Mouse (Mus musculus) intestine, embryonic 15.5 days (tissue): ENCODE data around the gene Cdc73. TPM values are rescaled to one million over a fixed set of nuclear protein-coding genes. Genes with fewer than 3 reads are reported as not detected.

Experiments used
- ATAC-seq: fragments of 200-750 bp; cut with Nextera tagmentation; 2 replicates; pipeline ENCODE4 v1.8.0; 2017; ENCODE audit warnings: moderate TSS enrichment, moderate library complexity
- H3K27ac ChIP-seq: fragments of 300-500 bp; sonication (generic); 2 replicates; pipeline ENCODE4 v1.5.1; 2015; ENCODE audit warnings: mild to moderate bottlenecking, inconsistent platforms
- H3K27me3 ChIP-seq: fragments of 300-500 bp; sonication (generic); replicated peaks from 2 replicates; pipeline ENCODE4 v1.6.1; 2015; ENCODE audit warnings: inconsistent platforms
- H3K36me3 ChIP-seq: fragments of 300-500 bp; sonication (generic); 2 replicates; pipeline ENCODE4 v1.6.1; 2015; ENCODE audit warnings: inconsistent platforms
- H3K4me1 ChIP-seq: fragments of 300-500 bp; sonication (generic); replicated peaks from 2 replicates; pipeline ENCODE4 v1.6.1; 2015; ENCODE audit warnings: inconsistent platforms
- H3K4me2 ChIP-seq: fragments of 300-500 bp; sonication (generic); replicated peaks from 2 replicates; pipeline ENCODE4 v1.6.1; 2015; ENCODE audit warnings: mild to moderate bottlenecking, inconsistent platforms
- H3K4me3 ChIP-seq: fragments of 300-500 bp; sonication (generic); replicated peaks from 2 replicates; pipeline ENCODE4 v1.5.1; 2015; ENCODE audit warnings: inconsistent platforms
- H3K9ac ChIP-seq: fragments of 300-500 bp; sonication (generic); 2 replicates; pipeline ENCODE4 v1.6.1; 2015; ENCODE audit warnings: inconsistent platforms
- H3K9me3 ChIP-seq: fragments of 300-500 bp; sonication (generic); 2 replicates; pipeline ENCODE4 v1.6.1; 2016; ENCODE audit warnings: inconsistent platforms
- WGBS: fragments of 180-500 bp; shearing (Covaris S2); methylation state at CpG from one replicate; pipeline ENCODE4 v1.1.7; 2015; 5-methylcytosine and 5-hydroxymethylcytosine counted together
- polyA plus RNA-seq: library from polyadenylated mRNA; unstranded; fragments of >200 nt; fragmentation: Nextera tagmentation; extraction: Ambion mirVana; gene quantifications from 2 replicates; pipeline ENCODE4 v1.2.1, GENCODE M21; 2015

Cdc73 gene
- polyA plus RNA-seq = 26.7 and 28.0 TPM in 2 replicates

DNA sequence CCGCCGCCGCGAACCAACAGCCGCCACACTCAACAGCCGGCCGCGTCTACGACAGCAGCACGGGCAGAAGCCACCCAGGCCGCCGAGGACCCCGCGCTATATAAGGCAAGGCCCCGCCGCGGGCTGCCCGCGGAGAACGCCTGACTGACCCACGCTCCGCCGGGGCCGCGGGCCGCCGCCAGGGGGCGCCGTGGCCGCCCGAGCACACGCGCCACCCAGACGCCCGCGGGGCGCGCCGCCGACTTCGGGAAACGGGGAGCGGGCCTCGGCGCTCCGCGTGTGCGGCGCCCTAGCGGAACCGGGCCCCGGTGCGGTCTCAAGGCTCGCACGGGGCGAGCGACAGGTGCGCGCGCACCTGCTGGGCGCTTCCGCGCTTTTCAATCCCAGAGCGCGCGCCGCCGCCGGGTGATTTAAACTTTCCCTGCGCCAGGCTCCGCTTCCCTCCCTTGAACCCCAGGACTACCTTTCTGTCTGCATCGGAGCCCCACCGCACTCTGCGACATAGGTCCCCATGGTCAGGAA, at the start of gene Cdc73:
Gene Cdc73, minus strand, starts transcription at position 153 of the 522 bp plus-strand sequence.
- peak within 1 kb of the TSS; percentile 93 for H3K9ac ChIP-seq
- H3K4me2 ChIP-seq = peak within 1 kb of the TSS; percentile 84
- whole genome bisulfite sequencing = under 1% methylated on average over 74 of the region's 74 CpGs
- H3K27me3 ChIP-seq = no peaks in the 10 kb centered on the region
- H3K4me3 ChIP-seq = peak within 1 kb of the TSS; percentile 87
- no peaks in the 10 kb centered on the region; the same call in 1 of the 2 replicates for H3K36me3 ChIP-seq
- no peaks in the 10 kb centered on the region for H3K4me1 ChIP-seq
- H3K27ac ChIP-seq = peak within 1 kb of the TSS; percentile 94
- no peaks in the 10 kb centered on the region for H3K9me3 ChIP-seq
- peak; percentile 99 for ATAC-seq

GRCm38 (mm10) chr1:143745871-143746270, 43.2 kb upstream of the Cdc73 start:
- H3K4me3 ChIP-seq = no peak overlapping the region
- 92% methylated on average over 10 of the region's 10 CpGs for WGBS
- H3K4me2 ChIP-seq = no peak overlapping the region
- no peaks in the 10 kb centered on the region for H3K27me3 ChIP-seq
- H3K9ac ChIP-seq = no peak overlapping the region
- no peak overlapping the region for H3K27ac ChIP-seq
- ATAC-seq = no peak
- 0 out of 2 replicates have a peak, but pooled peaks cover 5% of the 10 kb centered on the region for H3K36me3 ChIP-seq
- no peaks in the 10 kb centered on the region for H3K9me3 ChIP-seq
- H3K4me1 ChIP-seq = no peaks in the 10 kb centered on the region

- no peak overlapping the region for H3K27ac ChIP-seq
- ATAC-seq = no peak
- H3K4me2 ChIP-seq = no peak overlapping the region
- H3K4me1 ChIP-seq = 0 out of 2 replicates have a peak, but pooled peaks cover 2% of the 10 kb centered on the region
- no peaks in the 10 kb centered on the region for H3K27me3 ChIP-seq
- no peaks in the 10 kb centered on the region for H3K9me3 ChIP-seq
- H3K9ac ChIP-seq = no peak overlapping the region
- 96% methylated on average over 6 of the region's 6 CpGs for WGBS
- H3K4me3 ChIP-seq = no peak overlapping the region
- H3K36me3 ChIP-seq = 0 out of 2 replicates have a peak, but pooled peaks cover 5% of the 10 kb centered on the region
These were observed 39.5 kb upstream of the Cdc73 start for GRCm38 (mm10) chr1:143742186-143742585.

DNA sequence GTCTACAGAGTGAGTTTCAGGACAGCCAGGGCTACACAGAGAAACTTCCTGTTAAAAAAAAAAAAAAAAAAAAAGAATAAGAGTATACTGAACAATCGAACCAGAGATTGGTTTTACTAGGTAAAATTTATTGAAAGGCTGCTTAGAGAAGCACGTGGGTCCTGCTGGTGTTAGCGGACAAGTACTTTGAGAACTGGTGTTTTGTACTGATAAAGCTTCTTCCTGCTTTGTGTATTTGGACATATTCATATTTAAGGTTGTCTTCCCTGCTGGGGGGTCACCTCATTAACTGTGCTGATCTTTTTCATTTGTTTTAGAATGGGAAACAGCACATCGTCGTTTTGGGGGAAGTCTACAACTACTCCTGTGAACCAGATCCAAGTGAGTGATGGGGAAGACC, 38.6 kb upstream of the Cdc73 start:
- Histone ChIP-seq H3K4me1 (0 out of 2 replicates have a peak, but pooled peaks cover 2% of the 10 kb centered on the region), H3K9me3 (no peaks in the 10 kb centered on the region), H3K4me2 (no peak overlapping the region), H3K27me3 (no peaks in the 10 kb centered on the region), H3K4me3 (no peak overlapping the region), H3K27ac (no peak overlapping the region), H3K9ac (no peak overlapping the region), H3K36me3 (0 out of 2 replicates have a peak, but pooled peaks cover 5% of the 10 kb centered on the region)
- no peak for ATAC-seq
- 90% methylated on average over 5 of the region's 5 CpGs for WGBS

GRCm38 (mm10) chr1:143740581-143740980, 37.9 kb upstream of the Cdc73 start:
- Histone ChIP-seq H3K9ac (no peak overlapping the region), H3K9me3 (no peaks in the 10 kb centered on the region), H3K4me2 (peak overlapping the region; percentile 82; the same call in 1 of the 2 replicates), H3K4me1 (0 out of 2 replicates have a peak, but pooled peaks cover 2% of the 10 kb centered on the region), H3K4me3 (no peak overlapping the region; the same call in 1 of the 2 replicates), H3K36me3 (0 out of 2 replicates have a peak, but pooled peaks cover 5% of the 10 kb centered on the region), H3K27ac (no peak overlapping the region), H3K27me3 (no peaks in the 10 kb centered on the region)
- WGBS = 84% methylated on average over 10 of the region's 10 CpGs
- no peak for ATAC-seq

DNA sequence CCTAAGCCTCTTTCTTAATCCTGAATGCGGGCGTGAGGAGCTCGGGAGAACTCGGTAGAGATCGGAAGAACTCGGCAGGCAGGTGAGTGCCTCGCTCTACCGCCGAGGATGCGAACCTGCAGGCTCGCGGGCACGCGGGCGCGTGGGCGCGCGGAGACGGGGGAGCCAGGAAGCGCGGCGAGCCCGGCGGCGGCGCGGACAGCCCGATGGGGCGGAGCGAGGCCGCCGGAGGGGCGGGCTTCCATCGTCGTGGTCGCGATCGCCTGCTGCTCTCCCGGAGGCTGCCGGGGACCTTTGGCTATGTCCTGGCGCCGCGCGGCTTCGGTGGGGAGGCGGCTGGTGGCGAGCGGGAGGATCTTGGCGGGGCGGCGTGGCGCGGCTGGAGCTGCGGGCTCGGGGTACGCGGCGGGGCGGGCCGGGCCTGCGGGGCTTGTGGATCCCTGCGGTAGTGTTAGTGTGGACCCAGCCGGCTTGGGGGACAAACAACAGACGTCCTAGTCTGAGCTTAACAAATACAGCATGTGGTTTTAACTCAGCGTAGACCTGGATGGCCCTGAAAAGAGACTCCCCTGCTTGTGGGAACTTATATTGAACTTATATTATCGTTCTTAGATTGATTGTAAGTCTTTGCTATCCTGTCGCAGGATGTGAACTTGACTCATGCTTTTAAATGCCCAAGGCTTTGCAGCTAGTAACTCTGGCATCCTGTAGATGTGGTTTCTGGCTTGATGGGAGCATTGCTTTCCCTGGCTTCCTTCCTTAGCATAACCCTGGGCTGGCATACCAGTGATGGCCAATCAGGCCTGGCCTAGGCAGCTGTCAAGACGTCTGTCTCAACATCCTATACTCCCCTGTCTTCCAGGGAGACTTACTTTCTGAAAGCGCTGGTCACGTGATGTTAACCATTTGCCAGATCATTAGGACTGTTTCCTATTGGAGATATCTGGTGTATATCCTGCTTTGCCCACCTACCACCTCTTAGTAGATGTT, 37.0 kb upstream of the Cdc73 start:
- H3K36me3 ChIP-seq = 0 out of 2 replicates have a peak, but pooled peaks cover 5% of the 10 kb centered on the region
- under 1% methylated on average over 62 of the region's 71 CpGs for WGBS

DNA sequence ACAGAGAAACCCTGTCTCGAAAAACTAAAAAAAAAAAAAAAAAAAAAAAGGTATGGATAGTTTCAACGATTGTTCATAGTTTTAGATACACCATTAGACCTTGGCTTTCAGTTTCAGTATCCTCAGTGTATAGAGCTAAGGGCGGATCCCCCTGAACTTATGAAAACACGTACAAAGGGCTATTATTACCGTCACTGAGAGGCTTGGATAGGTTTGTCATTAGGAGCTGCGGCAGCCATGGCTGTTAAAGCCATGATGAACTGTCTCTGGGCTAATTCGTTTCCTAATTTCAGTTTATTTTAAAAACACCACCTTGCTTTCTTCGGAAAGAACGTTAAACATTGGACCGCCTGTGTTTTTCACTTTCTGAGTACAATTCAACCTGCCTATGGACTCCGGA, 36.1 kb upstream of the Cdc73 start:
- Histone ChIP-seq H3K9me3 (no peaks in the 10 kb centered on the region), H3K4me1 (0 out of 2 replicates have a peak, but pooled peaks cover 2% of the 10 kb centered on the region), H3K36me3 (0 out of 2 replicates have a peak, but pooled peaks cover 5% of the 10 kb centered on the region), H3K4me3 (peak overlapping the region; percentile 88), H3K27me3 (no peaks in the 10 kb centered on the region), H3K9ac (peak overlapping the region; percentile 90), H3K27ac (no peak overlapping the region), H3K4me2 (peak overlapping the region; percentile 82)
- ATAC-seq = peak; percentile 57
- WGBS = 19% methylated on average over 11 of the region's 11 CpGs

More for the DNA sequence above, 37.0 kb upstream of the Cdc73 start:
- Histone ChIP-seq H3K4me2 (peak overlapping the region; percentile 82), H3K4me3 (peak overlapping the region; percentile 88), H3K27me3 (no peaks in the 10 kb centered on the region), H3K27ac (peak overlapping the region; percentile 83), H3K4me1 (0 out of 2 replicates have a peak, but pooled peaks cover 2% of the 10 kb centered on the region), H3K9ac (peak overlapping the region; percentile 90), H3K9me3 (no peaks in the 10 kb centered on the region)
- ATAC-seq = peak; percentile 97

DNA sequence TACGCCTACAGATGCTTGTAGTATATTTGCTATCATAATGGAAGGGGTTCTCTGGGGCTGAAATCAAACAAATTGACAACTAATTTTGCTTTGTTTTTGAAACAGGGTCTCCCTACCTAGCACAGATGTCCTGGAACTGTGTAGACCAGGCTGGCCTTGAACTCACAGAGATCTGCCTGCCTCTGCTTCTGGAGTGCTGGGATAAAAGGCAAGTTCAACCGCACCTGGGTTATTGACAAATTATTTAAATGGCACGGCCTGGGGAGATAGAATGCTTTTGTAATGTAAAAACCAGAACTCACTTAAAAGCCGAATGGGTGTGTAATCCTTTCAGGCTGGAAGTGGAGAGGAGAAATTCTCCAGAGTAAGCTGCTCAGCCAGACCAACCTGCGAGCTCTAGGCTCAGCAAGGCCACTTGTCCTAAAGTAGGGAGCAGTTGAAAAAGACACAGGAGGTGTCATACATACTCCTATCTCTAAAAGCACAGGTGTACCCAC, 31.3 kb upstream of the Cdc73 start:
- H3K4me3 ChIP-seq = no peak overlapping the region
- no peaks in the 10 kb centered on the region for H3K4me1 ChIP-seq
- no peak overlapping the region for H3K9ac ChIP-seq
- no peak overlapping the region for H3K27ac ChIP-seq
- no peaks in the 10 kb centered on the region for H3K36me3 ChIP-seq
- H3K27me3 ChIP-seq = no peaks in the 10 kb centered on the region
- 80% methylated on average over 5 of the region's 5 CpGs for WGBS
- H3K9me3 ChIP-seq = no peaks in the 10 kb centered on the region
- no peak overlapping the region for H3K4me2 ChIP-seq
- no peak for ATAC-seq

GRCm38 (mm10) chr1:143731691-143732090, 29.0 kb upstream of the Cdc73 start:
- WGBS = 55% methylated on average over 4 of the region's 4 CpGs
- Histone ChIP-seq H3K9me3 (no peaks in the 10 kb centered on the region), H3K4me3 (no peak overlapping the region), H3K4me2 (no peak overlapping the region), H3K27ac (no peak overlapping the region), H3K4me1 (no peaks in the 10 kb centered on the region), H3K36me3 (no peaks in the 10 kb centered on the region), H3K9ac (no peak overlapping the region), H3K27me3 (no peaks in the 10 kb centered on the region)
- no peak for ATAC-seq

DNA sequence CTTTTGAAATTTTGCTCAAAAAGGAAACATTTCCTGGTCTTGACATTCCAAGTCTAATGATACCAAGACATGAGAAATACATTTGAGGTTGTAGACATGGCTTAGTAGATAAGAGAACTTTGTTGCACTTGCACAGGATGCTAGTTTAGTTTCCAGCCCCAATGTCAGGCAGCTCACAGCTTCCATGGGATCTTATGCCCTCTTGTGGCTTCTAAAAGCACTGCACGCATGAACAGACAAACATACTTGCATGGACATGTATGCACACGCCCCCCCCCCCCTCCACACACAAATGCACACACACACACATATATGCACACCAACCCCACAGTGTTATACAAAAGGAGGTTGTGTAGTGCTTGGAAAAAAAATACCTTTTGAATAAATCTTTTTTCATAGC, 28.2 kb upstream of the Cdc73 start:
- ATAC-seq = no peak
- no peak overlapping the region for H3K27ac ChIP-seq
- no peaks in the 10 kb centered on the region for H3K9me3 ChIP-seq
- H3K4me3 ChIP-seq = no peak overlapping the region
- H3K9ac ChIP-seq = no peak overlapping the region
- 68% methylated on average over 2 of the region's 2 CpGs for WGBS
- no peak overlapping the region for H3K4me2 ChIP-seq
- no peaks in the 10 kb centered on the region for H3K4me1 ChIP-seq
- no peaks in the 10 kb centered on the region for H3K27me3 ChIP-seq
- no peaks in the 10 kb centered on the region for H3K36me3 ChIP-seq

- Histone ChIP-seq H3K4me2 (no peak overlapping the region), H3K36me3 (no peaks in the 10 kb centered on the region), H3K27me3 (no peaks in the 10 kb centered on the region), H3K9ac (no peak overlapping the region), H3K9me3 (no peaks in the 10 kb centered on the region), H3K4me3 (no peak overlapping the region), H3K27ac (no peak overlapping the region), H3K4me1 (no peaks in the 10 kb centered on the region)
- ATAC-seq = peak; percentile 23; the same call in 1 of the 2 replicates
- WGBS = 44% methylated on average over 9 of the region's 9 CpGs
These were observed 25.2 kb upstream of the Cdc73 start for GRCm38 (mm10) chr1:143727701-143728445.
